Mouse (Mus musculus): ENCODE measurements around the gene Rptn.
A peak's percentile ranks its signal among the peaks of the same experiment; 100 is the strongest.

Rptn gene

DNA sequence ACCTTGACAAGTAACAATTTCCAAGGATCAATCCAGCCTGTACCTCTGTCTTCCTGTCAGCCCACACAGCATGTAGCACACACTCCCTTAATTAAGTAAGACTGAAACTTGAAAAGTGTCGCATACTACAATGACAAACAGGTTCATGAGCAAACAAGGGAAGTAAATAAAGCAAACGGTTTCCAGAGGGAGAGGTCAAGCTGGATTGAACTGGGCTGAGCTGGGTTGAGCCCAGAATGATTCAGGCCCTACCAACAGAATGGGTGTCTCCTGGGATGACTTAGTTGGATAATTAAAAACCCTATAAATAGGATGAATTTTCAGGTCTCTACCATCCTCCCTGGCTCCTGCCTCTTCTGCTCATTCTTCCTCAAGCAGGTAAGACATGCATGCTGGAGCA, at the start of gene Rptn:
TSS of gene Rptn (plus strand) at position 334 of the 400 bp plus-strand sequence.
- no peak for DNase-seq

DNA sequence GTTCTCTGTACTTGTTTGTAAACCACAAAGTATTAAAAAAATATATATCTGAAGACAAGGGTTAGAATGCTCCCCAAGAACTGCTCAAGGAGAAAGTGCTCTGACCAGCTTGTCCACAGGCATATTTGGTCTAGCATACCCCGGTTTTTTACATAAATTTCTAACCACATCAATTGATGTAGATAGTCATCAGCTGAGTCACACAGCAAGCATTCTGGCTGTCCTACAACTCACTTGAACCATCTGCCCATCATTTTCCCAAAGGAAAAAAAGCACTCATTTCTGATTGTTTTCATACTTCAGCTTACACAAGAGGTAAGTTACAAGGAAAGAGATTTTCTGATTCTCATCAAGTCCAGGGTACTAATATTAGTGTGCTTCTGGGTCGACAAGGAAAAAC, 46.6 kb upstream of the Rptn start:
- no peak for DNase-seq

- DNase-seq, result peak in 1 of 2 experiments; percentile 21
Observed at GRCm38 (mm10) chr3:93360045-93360444, 33.5 kb upstream of the Rptn start.

GRCm38 (mm10) chr3:93361933-93362574, 31.4 kb upstream of the Rptn start:
- no peak for DNase-seq

GRCm38 (mm10) chr3:93366966-93367575, 26.4 kb upstream of the Rptn start:
- no peak for DNase-seq

DNA sequence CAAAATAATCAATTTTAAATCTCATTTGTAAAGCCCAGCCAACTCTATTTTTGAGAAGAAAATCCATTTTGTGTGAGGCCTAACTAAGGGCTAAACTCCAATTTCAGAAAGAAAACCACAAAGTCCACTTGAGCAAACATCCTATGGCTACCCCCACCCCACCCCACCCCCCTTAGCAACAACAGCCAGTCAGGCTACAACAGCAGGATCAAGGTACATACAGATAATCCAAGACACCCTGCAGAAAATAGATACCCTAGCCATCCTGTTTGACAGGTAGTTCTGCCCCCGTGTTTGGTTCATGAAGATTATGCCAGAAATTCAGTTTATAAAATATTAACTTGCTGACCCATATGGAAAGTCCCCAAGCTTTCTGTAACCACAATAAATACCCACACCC, 25.3 kb upstream of the Rptn start:
- DNase-seq, result no peak

- DNase-seq, result no peak
Observed at GRCm38 (mm10) chr3:93373416-93373815, 20.1 kb upstream of the Rptn start.

- no peak for DNase-seq
Observed at GRCm38 (mm10) chr3:93375196-93375595, 18.3 kb upstream of the Rptn start.

DNA sequence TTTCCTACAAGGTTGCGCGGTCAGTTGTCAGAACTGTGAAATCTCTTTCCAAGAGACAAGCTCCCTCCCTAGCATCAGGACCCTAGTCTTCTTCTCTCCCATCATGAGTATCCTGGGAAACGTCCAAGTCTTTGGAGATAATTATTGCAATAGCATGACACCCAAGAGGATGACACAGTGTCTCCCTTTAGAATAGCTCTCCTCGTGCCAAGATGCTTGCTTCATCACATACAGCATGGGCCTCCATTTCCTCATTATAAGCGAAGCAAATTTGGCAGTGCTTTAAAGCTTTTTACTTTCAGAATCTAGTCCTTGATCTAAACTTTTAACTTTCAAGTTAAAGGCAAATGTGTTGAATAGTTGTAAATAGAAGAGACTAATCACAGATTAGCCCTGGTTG, 17.9 kb upstream of the Rptn start:
- DNase-seq, result no peak

DNA sequence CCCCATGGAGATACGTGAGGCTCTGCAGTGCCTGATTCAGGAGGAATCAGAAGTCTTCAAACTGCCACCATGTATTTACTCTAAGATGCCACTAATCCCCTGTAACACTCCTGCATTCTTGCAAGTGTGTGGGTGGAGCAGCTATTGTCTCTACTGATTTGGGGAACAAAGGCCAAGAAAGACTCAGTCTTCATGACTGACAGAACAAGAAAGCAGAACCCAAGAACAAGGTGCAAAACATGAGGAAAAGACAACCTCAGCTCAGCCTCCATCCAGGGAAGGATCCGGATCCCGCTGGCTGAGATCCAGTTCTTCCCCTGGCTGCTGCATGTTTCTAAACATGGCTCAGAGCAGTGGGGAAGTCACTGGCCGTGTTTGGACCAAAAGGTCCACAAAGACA, 15.4 kb upstream of the Rptn start:
- DNase-seq, result no peak

- no peak for DNase-seq
Observed at GRCm38 (mm10) chr3:93403936-93404335, 10.4 kb downstream of the Rptn start.

DNA sequence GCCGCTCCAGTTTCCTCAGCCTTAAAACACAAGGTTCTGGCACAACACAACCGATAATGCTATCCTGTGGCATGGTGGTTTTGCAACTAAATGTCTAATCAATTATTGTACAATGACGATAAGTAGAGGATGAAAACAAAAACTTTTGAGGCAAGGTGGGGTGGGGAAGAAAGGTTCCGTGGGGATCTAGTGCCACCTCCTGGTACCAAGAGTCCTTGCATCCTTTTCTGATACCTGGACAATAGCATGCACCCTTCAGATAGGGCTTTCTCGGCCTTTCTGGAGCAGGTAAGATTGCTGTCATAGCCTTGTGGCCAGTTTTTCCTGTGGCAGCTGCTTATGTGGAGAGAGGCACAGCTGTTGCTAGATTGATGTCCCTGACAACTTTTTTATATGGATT, 13.5 kb downstream of the Rptn start:
- DNase-seq, result no peak

DNA sequence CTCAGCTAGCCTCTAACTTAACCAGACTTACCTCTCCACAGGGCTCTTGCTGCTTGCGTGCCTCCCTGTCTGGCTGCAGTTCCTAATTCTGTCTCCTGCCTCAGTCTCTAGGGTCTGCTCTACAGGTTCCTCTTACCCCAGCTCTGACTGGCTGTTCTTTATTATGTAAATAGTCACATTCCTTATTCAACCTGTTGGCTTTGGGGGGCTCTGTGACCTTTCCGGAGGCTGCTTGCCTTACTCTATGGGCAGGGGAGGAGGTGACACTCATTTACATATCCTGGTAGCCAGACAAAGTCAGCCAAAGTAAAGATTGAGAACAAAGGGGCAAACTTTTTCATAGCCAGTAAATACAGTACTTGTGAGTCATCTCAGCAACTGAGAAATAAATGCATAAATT, 18.4 kb downstream of the Rptn start:
- no peak for DNase-seq

DNA sequence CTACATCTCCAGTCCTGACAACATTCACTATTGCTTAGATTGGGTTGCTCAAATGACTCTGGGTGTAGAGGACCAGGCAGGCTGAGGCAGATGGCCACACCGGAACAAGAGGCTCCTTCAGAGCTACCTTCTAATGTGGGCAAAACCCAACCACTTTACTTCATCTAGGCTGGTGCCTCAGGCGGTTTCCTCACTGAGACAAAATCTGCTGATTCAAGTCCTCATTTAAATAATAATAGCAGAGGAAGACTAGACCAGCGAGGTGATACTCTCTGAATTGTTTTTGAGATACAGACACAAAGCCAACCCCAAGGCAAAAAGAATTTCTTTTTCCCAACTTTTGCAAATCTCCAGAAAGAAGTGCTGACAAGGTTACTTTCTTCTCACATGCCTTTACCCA, 38.2 kb downstream of the Rptn start:
- no peak for DNase-seq

GRCm38 (mm10) chr3:93442030-93442429, 48.5 kb downstream of the Rptn start, which contains the start of gene Tchh:
TSS of gene Tchh (plus strand) at chr3:93442330.
- DNase-seq, result no peak

DNA sequence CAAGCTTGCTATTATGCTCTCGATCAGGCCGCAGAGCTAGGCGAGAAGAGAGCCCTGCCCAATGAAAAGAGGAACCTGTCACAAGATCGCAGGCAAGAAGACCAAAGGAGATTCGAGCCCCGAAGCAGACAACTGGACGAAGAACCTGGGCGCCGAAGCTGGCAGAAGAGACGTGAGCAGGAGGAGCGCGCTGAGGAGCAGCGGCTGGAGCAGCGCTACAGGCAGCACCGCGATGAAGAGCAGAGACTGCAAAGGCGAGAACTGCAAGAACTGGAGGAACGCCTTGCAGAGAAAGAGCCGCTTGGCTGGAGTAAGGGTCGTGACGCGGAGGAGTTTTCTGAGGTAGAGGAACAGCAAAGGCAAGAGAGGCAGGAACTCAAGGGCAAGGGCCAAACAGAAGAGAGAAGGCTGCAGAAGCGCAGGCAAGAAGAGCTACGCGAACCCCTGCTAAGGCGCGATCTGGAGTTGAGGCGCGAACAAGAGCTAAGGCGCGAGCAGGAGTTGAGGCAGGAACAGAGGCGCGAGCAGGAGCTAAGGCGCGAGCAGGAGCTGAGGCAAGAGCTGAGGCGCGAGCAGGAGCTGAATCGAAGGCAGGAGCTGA, 50.1 kb downstream of the Rptn start:
- peak in 1 of 2 experiments; percentile 9 for DNase-seq

- peak; percentile 12 for DNase-seq
Observed at GRCm38 (mm10) chr3:93444343-93445164, 51.1 kb downstream of the Rptn start.

DNA sequence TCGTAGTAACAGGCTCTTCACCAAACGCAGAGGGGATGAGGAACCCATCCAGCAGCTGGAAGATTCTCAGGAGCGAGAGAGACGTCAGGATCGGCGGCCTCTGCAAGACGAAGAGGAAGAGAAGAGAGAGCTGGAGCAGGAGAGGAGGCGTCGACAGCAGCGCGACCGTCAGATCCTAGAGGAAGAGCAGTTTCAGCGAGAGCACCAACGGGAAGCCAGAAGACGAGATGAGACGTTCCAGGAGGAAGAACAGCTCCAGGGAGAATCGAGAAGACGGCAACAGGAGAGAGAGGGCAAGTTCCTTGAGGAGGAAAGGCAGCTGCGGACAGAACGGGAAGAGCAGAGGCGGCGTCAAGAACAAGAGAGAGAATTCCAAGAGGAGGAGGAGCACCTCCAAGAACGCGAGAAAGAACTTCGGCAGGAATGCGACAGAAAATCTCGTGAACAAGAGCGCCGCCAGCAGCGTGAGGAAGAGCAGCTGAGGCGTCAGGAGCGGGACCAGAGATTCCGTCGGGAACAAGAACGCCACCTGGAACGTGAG, 51.7 kb downstream of the Rptn start:
- DNase-seq, result peak in 1 of 2 experiments; percentile 5

- peak; percentile 16 to 19 for DNase-seq
Observed at GRCm38 (mm10) chr3:93446128-93446755, 52.7 kb downstream of the Rptn start.

DNA sequence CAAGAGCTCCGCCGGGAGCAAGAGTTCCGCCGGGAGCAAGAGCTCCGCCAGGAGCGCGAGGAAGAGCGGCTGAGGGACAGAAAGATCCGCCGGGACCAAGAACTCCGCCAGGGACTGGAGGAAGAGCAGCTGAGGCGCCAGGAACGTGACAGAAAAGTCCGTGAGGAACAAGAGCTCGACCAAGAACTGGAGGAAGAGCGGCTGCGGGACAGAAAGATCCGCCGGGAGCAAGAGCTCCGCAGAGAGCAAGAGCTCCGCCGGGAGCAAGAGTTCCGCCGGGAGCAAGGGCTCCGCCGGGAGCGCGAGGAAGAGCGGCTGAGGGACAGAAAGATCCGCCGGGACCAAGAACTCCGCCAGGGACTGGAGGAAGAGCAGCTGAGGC, 53.2 kb downstream of the Rptn start:
- peak in 1 of 2 experiments; percentile 3 for DNase-seq

- DNase-seq, result peak; percentile 39 to 45
Observed at GRCm38 (mm10) chr3:93447138-93447841, 53.8 kb downstream of the Rptn start.
